Mouse (Mus musculus) heart, postnatal 0 days (tissue): ENCODE measurements around the gene Cldn8.

Source experiments
- CTCF ChIP-seq: IDR thresholded peaks from 2 replicates; pipeline ENCODE4 v1.5.1; 2016; ENCODE audit warnings: antibody characterized with exemption, control low read depth, low read depth
- EP300 ChIP-seq: IDR thresholded peaks from 2 replicates; pipeline ENCODE4 v1.6.1; 2016; ENCODE audit warnings: antibody characterized with exemption, low read depth

DNA sequence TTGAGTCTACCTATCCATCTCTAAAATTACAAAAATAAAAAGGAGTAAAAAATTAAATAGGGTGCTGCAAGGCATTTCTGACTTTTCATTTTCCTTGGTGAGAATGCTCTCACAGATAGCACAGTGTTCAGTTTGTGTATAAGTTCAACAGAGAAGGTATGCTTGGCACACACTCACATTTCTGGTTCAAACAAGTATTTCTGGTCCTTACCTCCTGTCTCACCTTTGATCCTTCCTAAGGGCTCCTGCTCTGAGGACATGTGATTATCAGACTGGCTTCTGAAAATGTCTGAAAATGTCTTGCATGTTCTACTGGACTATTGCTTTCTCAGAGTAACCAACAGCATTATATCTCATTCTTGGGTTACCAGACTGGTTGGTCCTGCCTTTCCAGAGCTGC lies 7.2 kb upstream of the Cldn8 start:
- TF ChIP-seq EP300 (no peak), CTCF (no peak)
